Mouse (Mus musculus) heart, postnatal 4 days (tissue): Measurements from ENCODE around the gene Gm5741. TPM values are rescaled to one million over a fixed set of nuclear protein-coding genes. Genes with fewer than 3 reads are reported as not detected.
"Not testable (repeated sequence)": the region's sequence is repeated elsewhere in the genome, so short reads cannot be mapped to it uniquely, and the experiment has no call there.

Experiments
- DNase-seq: peaks from one replicate; pipeline ENCODE4 v3.0.0; 2021
- total RNA-seq, 2 experiments: library from RNA; stranded (reverse); gene quantifications; 2 replicates each; pipeline ENCODE4 v1.2.3; 2021

Gm5741 gene
- not detected for total RNA-seq

DNA sequence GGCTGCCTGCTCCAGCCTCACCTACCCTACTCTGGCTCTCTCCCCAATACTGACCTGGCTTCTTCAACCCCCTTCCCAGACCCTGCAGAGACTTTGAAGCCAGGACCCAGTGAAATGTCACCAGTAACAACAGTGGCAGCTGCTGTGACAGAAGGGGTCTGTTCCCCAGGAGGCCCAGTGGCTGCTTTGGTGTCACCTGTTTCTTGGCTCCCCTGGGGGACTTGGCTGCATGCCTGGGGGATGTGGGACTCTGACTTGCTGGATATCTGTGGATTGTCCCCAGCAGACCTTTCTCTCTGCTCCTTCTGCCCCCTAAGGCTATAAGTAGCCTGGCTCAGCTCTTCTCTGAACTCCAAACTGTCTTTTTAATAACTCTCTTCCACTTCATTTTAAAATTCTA is at the start of gene Gm5741:
Gm5741 (minus strand) TSS at position 1 of the 400 bp plus-strand sequence.
- no peak for DNase-seq

GRCm38 (mm10) chr8:85116984-85117383 is 49.2 kb upstream of the Gm5741 start:
- DNase-seq, result no peak

GRCm38 (mm10) chr8:85115501-85115900 is 47.7 kb upstream of the Gm5741 start:
- no peak for DNase-seq

DNA sequence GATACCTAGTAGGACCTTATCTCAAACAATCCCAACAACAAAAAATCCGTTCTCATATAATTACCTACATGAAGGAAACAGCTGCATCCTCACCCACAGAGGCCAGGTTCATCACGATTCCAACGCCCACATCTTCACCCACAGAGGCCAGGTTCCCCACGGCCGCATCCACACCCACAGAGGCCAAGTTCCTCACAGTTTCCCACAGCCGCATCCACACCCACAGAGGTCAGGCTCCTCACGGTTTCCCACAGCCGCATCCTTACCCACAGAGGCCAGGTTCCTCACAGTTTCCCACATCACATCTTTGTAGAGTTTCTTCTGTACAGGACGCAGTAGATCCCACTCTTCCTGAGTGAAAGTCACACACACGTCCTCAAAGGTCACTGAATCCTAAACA is 45.5 kb upstream of the Gm5741 start:
- no peak for DNase-seq

DNA sequence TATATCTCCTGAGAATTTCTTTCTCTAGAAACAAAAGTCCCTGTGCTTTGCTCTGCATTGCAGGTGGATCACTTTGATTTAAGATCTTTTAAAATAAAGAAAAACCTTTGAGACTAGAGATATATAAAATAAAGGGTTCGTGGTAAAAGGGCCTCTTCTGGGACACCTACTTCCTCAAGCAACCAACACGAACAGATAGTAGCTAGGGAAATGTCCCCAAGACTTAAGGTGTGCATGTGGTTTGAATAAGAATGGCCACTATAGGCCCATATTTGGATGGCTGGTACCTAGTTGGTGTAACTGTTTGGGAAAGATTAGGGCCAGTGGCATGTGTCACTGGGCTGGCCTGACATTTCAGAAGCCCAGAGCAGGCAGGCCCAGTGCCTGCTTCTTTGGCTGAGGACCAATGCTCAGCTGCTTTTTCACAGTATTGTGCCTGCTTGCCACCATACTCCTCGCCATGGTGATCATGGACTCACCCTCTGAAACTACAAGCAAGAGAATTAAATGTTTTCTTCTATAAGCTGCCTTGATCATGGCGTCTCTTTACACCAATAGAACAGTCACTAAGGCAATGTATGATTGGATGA is 32.4 kb upstream of the Gm5741 start:
- no peak for DNase-seq

GRCm38 (mm10) chr8:85096850-85097249 is 29.1 kb upstream of the Gm5741 start:
- no peak for DNase-seq

GRCm38 (mm10) chr8:85096196-85096595 is 28.4 kb upstream of the Gm5741 start:
- DNase-seq, result no peak

- DNase-seq, result no peak
These were observed 27.8 kb upstream of the Gm5741 start for GRCm38 (mm10) chr8:85095566-85095965.

- no peak for DNase-seq
These were observed 27.3 kb upstream of the Gm5741 start for GRCm38 (mm10) chr8:85095051-85095450.

- no peak for DNase-seq
These were observed 23.8 kb upstream of the Gm5741 start for GRCm38 (mm10) chr8:85091526-85092090.

- no peak for DNase-seq
These were observed 23.1 kb upstream of the Gm5741 start for GRCm38 (mm10) chr8:85090856-85091255.

DNA sequence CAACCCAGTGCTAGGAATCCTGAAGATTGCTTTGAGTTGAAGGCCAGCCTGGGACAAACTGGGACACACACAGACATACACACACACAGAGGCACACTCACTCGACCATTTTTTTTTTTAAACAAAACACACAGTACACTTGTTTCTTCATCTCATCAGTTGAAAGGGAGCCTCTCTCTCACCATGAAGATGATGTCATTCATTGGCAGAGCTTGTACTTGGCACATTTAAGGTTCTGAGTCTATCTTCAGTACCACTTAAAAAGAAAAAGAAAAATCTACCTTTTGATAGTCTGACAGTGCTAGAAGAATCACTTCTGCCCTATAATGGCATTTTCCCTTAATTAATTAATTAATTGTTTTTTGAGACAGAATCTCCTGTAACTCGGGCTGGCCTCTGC is 21.0 kb upstream of the Gm5741 start:
- DNase-seq, result no peak

DNA sequence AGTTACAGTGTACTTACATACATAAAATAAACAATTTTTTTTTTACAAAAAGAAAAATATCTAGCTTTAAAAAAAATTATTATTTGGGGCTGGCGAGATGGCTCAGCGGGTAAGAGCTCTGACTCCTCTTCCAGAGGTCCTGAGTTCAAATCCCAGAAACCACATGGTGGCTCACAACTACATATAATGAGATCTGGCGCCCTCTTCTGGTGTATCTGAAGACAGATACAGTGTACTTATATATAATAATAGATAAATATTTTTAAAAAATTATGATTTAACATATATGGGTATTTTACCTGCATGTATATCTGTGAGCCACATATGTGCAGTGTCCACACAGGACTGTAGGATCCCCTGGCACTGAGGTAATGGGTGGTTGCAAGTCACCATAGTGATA is 18.5 kb upstream of the Gm5741 start:
- DNase-seq, result no peak

GRCm38 (mm10) chr8:85084633-85085032 is 16.9 kb upstream of the Gm5741 start:
- DNase-seq, result no peak

GRCm38 (mm10) chr8:85083108-85083813 is 15.5 kb upstream of the Gm5741 start, which contains the start of gene Man2b1:
Gene Man2b1, plus strand, starts transcription at chr8:85083270.
- DNase-seq, result peak; percentile 89

- DNase-seq, result not testable (repeated sequence)
These were observed 14.4 kb upstream of the Gm5741 start for GRCm38 (mm10) chr8:85082169-85082568.

DNA sequence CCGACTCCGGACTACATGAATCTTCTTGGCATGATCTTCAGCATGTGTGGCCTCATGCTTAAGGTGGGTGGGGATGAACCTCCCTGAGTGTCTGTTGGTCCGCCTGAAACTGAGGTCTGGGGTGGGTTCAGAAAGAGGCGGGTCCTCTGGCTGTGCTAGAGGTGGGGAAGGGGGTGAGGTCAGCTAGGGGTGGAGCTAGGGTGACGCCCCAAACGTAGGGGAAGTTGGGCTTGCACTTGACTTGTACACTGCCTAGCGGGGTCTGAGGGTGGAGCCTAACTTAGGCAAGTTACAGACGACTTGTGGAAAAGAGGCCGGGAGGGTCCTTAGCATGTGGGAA is 13.4 kb upstream of the Gm5741 start, which contains the start of gene Wdr83:
Wdr83 (minus strand) TSS at position 91 of the 340 bp plus-strand sequence.
- DNase-seq, result peak; percentile 50

DNA sequence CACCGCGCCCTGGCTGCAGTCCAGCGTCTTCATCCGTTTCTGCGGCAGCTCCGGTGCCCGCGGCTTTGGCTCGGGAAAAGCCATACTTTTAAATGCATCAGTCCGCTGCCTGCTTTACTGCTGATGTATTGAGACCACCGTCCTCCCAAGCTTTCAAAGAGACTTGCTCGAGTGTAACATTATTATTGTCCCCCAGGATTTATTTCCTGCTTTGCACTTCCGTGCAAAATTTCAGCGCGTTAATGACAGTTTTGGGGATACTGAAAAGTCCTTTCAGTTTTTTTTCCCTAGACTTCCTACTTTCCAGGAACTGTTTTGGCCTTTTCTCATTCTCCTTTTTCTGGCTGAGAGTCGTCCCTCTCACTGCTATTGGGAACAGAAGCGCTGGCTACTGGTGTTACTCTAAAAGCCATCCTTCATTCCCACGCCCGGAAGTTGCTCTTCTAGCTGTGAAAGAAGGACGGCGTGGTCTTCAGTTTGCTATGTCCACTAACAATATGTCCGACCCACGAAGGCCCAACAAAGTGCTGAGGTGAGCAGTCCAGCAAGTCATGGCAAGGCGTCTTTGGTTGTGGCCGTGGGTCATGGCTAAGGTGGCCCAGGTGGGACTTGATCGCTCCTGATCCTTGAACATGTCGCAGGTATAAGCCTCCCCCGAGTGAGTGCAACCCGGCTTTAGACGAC is 12.9 kb upstream of the Gm5741 start, which contains the start of gene Wdr83os:
Wdr83os (plus strand) TSS at position 209 of the 684 bp plus-strand sequence.
- DNase-seq, result peak; percentile 68

DNA sequence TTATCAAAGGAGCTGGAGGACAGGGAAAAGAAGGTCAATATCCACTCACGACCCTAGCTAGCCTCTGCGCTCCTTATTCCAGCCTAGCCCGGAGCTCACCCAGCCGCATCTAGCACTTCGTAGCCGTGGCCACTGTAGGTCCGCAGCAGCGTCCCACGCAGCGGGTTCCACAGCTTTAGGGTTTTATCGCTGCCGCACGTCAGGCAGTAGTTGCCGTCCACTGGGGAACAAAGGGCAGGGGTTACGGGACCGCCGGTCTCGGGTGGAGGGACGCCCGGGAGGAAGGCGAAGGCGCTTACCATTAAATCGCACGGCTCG is 12.4 kb upstream of the Gm5741 start:
- no peak for DNase-seq

GRCm38 (mm10) chr8:85076993-85077392 is 9.2 kb upstream of the Gm5741 start:
- DNase-seq, result peak; percentile 85

- peak; percentile 60 for DNase-seq
These were observed 8.2 kb upstream of the Gm5741 start for GRCm38 (mm10) chr8:85076001-85076400.

DNA sequence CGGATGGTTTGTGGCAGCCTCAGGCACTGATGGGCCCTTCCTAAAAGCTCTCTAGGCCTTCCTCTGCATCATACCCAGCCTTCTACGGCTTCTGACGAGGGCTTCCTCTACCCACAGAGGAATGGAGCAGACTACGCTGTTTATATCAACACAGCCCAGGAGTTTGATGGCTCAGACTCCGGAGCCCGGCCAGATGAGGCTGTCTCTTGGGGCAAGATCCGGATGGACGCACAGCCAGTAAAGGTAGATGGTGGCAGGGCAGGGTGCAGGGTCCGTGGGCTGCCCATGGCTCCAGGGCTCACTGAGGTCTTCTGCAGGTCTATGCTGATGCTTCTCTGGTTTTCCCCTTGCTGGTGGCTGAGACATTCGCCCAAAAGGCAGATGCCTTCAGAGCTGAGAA is 6.8 kb upstream of the Gm5741 start:
- no peak for DNase-seq

GRCm38 (mm10) chr8:85074167-85074566 is 6.4 kb upstream of the Gm5741 start:
- DNase-seq, result no peak
